Mouse (Mus musculus) testis, adult 2 months (tissue): ENCODE measurements around the gene Dnajc25.

Source experiments
- CTCF ChIP-seq: fragments of 200-500 bp; IDR thresholded peaks from 2 replicates; pipeline ENCODE4 v1.5.1; 2012; ENCODE audit warnings: low read depth, mild to moderate bottlenecking, inconsistent platforms, low read length, moderate library complexity; ENCODE audit not compliant: control insufficient read depth, insufficient read depth, insufficient replicate concordance
- POLR2A ChIP-seq: fragments of 200-500 bp; IDR thresholded peaks from 2 replicates; pipeline ENCODE4 v1.6.1; 2012; ENCODE audit warnings: low read depth, mild to moderate bottlenecking, inconsistent platforms, low read length, moderate library complexity; ENCODE audit not compliant: control insufficient read depth

DNA sequence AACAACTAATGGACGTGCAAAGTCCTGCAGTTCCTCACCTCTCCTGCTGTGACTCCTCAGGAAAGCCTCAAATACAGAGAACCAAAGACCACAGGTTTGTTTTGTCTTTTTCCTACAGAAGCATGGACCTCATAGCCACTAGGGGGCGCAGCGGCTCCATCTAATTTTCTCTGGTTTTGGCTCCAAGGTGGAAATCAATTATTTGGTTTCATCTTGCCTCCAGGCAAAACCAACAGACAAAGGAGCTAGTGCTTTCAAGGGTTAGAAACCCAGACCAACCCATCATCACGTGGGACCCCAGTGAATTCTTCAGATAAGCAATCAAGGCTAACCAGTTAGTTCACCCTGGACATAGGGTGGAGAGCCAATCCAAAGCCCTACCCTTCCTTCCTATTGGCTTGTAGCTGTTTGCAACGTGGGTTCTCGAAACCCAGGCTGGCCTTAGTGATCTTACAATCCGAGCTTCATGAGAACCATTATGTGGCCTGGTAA is 9.7 kb upstream of the Dnajc25 start:
- TF ChIP-seq CTCF, result no peak
- no peak for TF ChIP-seq POLR2A
